Mouse (Mus musculus) cerebellum, adult 9-11 months (tissue): ENCODE data around the gene Capn7.

Source experiments
- DNase-seq: peaks from one replicate; pipeline ENCODE4 v3.0.0; 2022

The Capn7 gene

GRCm38 (mm10) chr14:31336369-31337155, at the start of gene Capn7:
TSS of gene Capn7 (plus strand) at chr14:31336638.
- peak; percentile 99 for DNase-seq

GRCm38 (mm10) chr14:31313192-31313591, 23.2 kb upstream of the Capn7 start:
- DNase-seq: no peak

- DNase-seq: no peak
Measured at GRCm38 (mm10) chr14:31316613-31317012, 19.8 kb upstream of the Capn7 start.

- DNase-seq: no peak
Measured at GRCm38 (mm10) chr14:31317754-31318153, 18.7 kb upstream of the Capn7 start.

- DNase-seq: no peak
Measured at GRCm38 (mm10) chr14:31319546-31319945, 16.9 kb upstream of the Capn7 start.

- DNase-seq: no peak
Measured at GRCm38 (mm10) chr14:31321181-31321580, 15.3 kb upstream of the Capn7 start.

- no peak for DNase-seq
Measured at GRCm38 (mm10) chr14:31322191-31322590, 14.2 kb upstream of the Capn7 start.

GRCm38 (mm10) chr14:31323189-31323588, 13.2 kb upstream of the Capn7 start:
- no peak for DNase-seq

- no peak for DNase-seq
Measured at GRCm38 (mm10) chr14:31323849-31324792, 12.3 kb upstream of the Capn7 start, which contains the start of gene Dnah1. TSS of gene Dnah1 (minus strand) at chr14:31323896.

GRCm38 (mm10) chr14:31324851-31325250, 11.6 kb upstream of the Capn7 start:
- DNase-seq: no peak

GRCm38 (mm10) chr14:31325551-31325950, 10.9 kb upstream of the Capn7 start:
- DNase-seq: no peak

- no peak for DNase-seq
Measured at GRCm38 (mm10) chr14:31326770-31327169, 9.7 kb upstream of the Capn7 start.

- no peak for DNase-seq
Measured at GRCm38 (mm10) chr14:31327196-31327595, 9.2 kb upstream of the Capn7 start.

GRCm38 (mm10) chr14:31327681-31328080, 8.8 kb upstream of the Capn7 start:
- DNase-seq: no peak

GRCm38 (mm10) chr14:31329741-31330140, 6.7 kb upstream of the Capn7 start:
- DNase-seq: no peak

GRCm38 (mm10) chr14:31330957-31331356, 5.5 kb upstream of the Capn7 start:
- no peak for DNase-seq

- no peak for DNase-seq
Measured at GRCm38 (mm10) chr14:31335765-31336164, 673 bp upstream of the Capn7 start.

- no peak for DNase-seq
Measured at GRCm38 (mm10) chr14:31337406-31337805, 968 bp downstream of the Capn7 start.

- DNase-seq: no peak
Measured at GRCm38 (mm10) chr14:31337947-31338346, 1.5 kb downstream of the Capn7 start.

- no peak for DNase-seq
Measured at GRCm38 (mm10) chr14:31343241-31343640, 6.8 kb downstream of the Capn7 start.

GRCm38 (mm10) chr14:31345367-31345766, 8.9 kb downstream of the Capn7 start:
- DNase-seq: no peak

- no peak for DNase-seq
Measured at GRCm38 (mm10) chr14:31362236-31362635, 25.8 kb downstream of the Capn7 start.

- no peak for DNase-seq
Measured at GRCm38 (mm10) chr14:31364589-31364988, 28.2 kb downstream of the Capn7 start.

- peak; percentile 78 for DNase-seq
Measured at GRCm38 (mm10) chr14:31365350-31365749, 28.9 kb downstream of the Capn7 start.
